Mouse (Mus musculus): ENCODE results near the gene Casp9.

Gene Casp9

GRCm38 (mm10) chr4:141816776-141817655 is 23.6 kb downstream of the Casp9 start:
- Histone ChIP-seq H3K27me3 (ENCODE audit: insufficient read depth, low read length) (peaks cover 8% of the 10 kb centered on the region), H3K36me3 (ENCODE audit: insufficient read depth, low read length) (peaks cover 39% of the 10 kb centered on the region), H3K4me1 (replicated peaks; ENCODE audit: low read depth, low read length) (peaks cover 38% of the 10 kb centered on the region), H3K4me3 (replicated peaks; ENCODE audit: low read length) (no peak overlapping the region), H3K9me3 (ENCODE audit: low read length) (no peaks in the 10 kb centered on the region)
- TF ChIP-seq POU5F1 (IDR thresholded peaks at IDR 0.05; ENCODE audit: borderline replicate concordance, low read length): no peak
- no peak for TF ChIP-seq NANOG (IDR thresholded peaks at IDR 0.05; ENCODE audit: borderline replicate concordance, low read length)
- TF ChIP-seq CTCF (conservative IDR thresholded peaks at IDR 0.05; ENCODE audit: low read length): no peak

GRCm38 (mm10) chr4:141817706-141818105 is 24.3 kb downstream of the Casp9 start:
- Histone ChIP-seq H3K9me3 (ENCODE audit: low read length) (no peaks in the 10 kb centered on the region), H3K36me3 (ENCODE audit: insufficient read depth, low read length) (peaks cover 32% of the 10 kb centered on the region), H3K4me1 (replicated peaks; ENCODE audit: low read depth, low read length) (peaks cover 45% of the 10 kb centered on the region), H3K27me3 (ENCODE audit: insufficient read depth, low read length) (peaks cover 8% of the 10 kb centered on the region), H3K4me3 (replicated peaks; ENCODE audit: low read length) (no peak overlapping the region)
- TF ChIP-seq CTCF (conservative IDR thresholded peaks at IDR 0.05; ENCODE audit: low read length): no peak
- no peak for TF ChIP-seq POU5F1 (IDR thresholded peaks at IDR 0.05; ENCODE audit: borderline replicate concordance, low read length)
- TF ChIP-seq NANOG (IDR thresholded peaks at IDR 0.05; ENCODE audit: borderline replicate concordance, low read length): no peak

GRCm38 (mm10) chr4:141818861-141819260 is 25.4 kb downstream of the Casp9 start:
- H3K4me1 ChIP-seq (replicated peaks; ENCODE audit: low read depth, low read length): peaks cover 52% of the 10 kb centered on the region
- no peaks in the 10 kb centered on the region for H3K9me3 ChIP-seq (ENCODE audit: low read length)
- peaks cover 20% of the 10 kb centered on the region for H3K36me3 ChIP-seq (ENCODE audit: insufficient read depth, low read length)
- H3K4me3 ChIP-seq (replicated peaks; ENCODE audit: low read length): 0 out of 2 replicates have a peak overlapping the region, but pooled peaks have one; percentile 24
- peaks cover 8% of the 10 kb centered on the region for H3K27me3 ChIP-seq (ENCODE audit: insufficient read depth, low read length)
- TF ChIP-seq POU5F1 (IDR thresholded peaks at IDR 0.05; ENCODE audit: borderline replicate concordance, low read length) (no peak), CTCF (conservative IDR thresholded peaks at IDR 0.05; ENCODE audit: low read length) (no peak), NANOG (IDR thresholded peaks at IDR 0.05; ENCODE audit: borderline replicate concordance, low read length) (no peak)

GRCm38 (mm10) chr4:141819316-141819715 is 25.9 kb downstream of the Casp9 start:
- TF ChIP-seq CTCF (conservative IDR thresholded peaks at IDR 0.05; ENCODE audit: low read length) (no peak), NANOG (IDR thresholded peaks at IDR 0.05; ENCODE audit: borderline replicate concordance, low read length) (no peak), POU5F1 (IDR thresholded peaks at IDR 0.05; ENCODE audit: borderline replicate concordance, low read length) (no peak)
- Histone ChIP-seq H3K9me3 (ENCODE audit: low read length) (no peaks in the 10 kb centered on the region), H3K4me3 (replicated peaks; ENCODE audit: low read length) (no peak overlapping the region), H3K36me3 (ENCODE audit: insufficient read depth, low read length) (peaks cover 16% of the 10 kb centered on the region), H3K4me1 (replicated peaks; ENCODE audit: low read depth, low read length) (peaks cover 52% of the 10 kb centered on the region), H3K27me3 (ENCODE audit: insufficient read depth, low read length) (peaks cover 8% of the 10 kb centered on the region)

GRCm38 (mm10) chr4:141821178-141821577 is 27.8 kb downstream of the Casp9 start:
- TF ChIP-seq NANOG (IDR thresholded peaks at IDR 0.05; ENCODE audit: borderline replicate concordance, low read length): no peak
- Histone ChIP-seq H3K4me1 (replicated peaks; ENCODE audit: low read depth, low read length) (peaks cover 55% of the 10 kb centered on the region), H3K4me3 (replicated peaks; ENCODE audit: low read length) (peak overlapping the region; percentile 71), H3K27me3 (ENCODE audit: insufficient read depth, low read length) (peaks cover 8% of the 10 kb centered on the region), H3K9me3 (ENCODE audit: low read length) (no peaks in the 10 kb centered on the region), H3K36me3 (ENCODE audit: insufficient read depth, low read length) (no peaks in the 10 kb centered on the region; the same call in 1 of the 2 replicates)

- peak overlapping the region; percentile 71 for H3K4me3 ChIP-seq (replicated peaks; ENCODE audit: low read length)
- no peaks in the 10 kb centered on the region for H3K9me3 ChIP-seq (ENCODE audit: low read length)
- H3K27me3 ChIP-seq (ENCODE audit: insufficient read depth, low read length): peaks cover 8% of the 10 kb centered on the region
- H3K4me1 ChIP-seq (replicated peaks; ENCODE audit: low read depth, low read length): peaks cover 51% of the 10 kb centered on the region
- TF ChIP-seq NANOG (IDR thresholded peaks at IDR 0.05; ENCODE audit: borderline replicate concordance, low read length) (no peak), POU5F1 (IDR thresholded peaks at IDR 0.05; ENCODE audit: borderline replicate concordance, low read length) (no peak), CTCF (conservative IDR thresholded peaks at IDR 0.05; ENCODE audit: low read length) (peak; percentile 79)
- no peaks in the 10 kb centered on the region for H3K36me3 ChIP-seq (ENCODE audit: insufficient read depth, low read length)
These were observed 28.7 kb downstream of the Casp9 start for GRCm38 (mm10) chr4:141822089-141822488.

- Histone ChIP-seq H3K4me1 (replicated peaks; ENCODE audit: low read depth, low read length) (peaks cover 43% of the 10 kb centered on the region), H3K4me3 (replicated peaks; ENCODE audit: low read length) (no peak overlapping the region), H3K36me3 (ENCODE audit: insufficient read depth, low read length) (no peaks in the 10 kb centered on the region), H3K9me3 (ENCODE audit: low read length) (no peaks in the 10 kb centered on the region), H3K27me3 (ENCODE audit: insufficient read depth, low read length) (peaks cover 8% of the 10 kb centered on the region)
- TF ChIP-seq NANOG (IDR thresholded peaks at IDR 0.05; ENCODE audit: borderline replicate concordance, low read length): no peak
- TF ChIP-seq CTCF (conservative IDR thresholded peaks at IDR 0.05; ENCODE audit: low read length): no peak
- no peak for TF ChIP-seq POU5F1 (IDR thresholded peaks at IDR 0.05; ENCODE audit: borderline replicate concordance, low read length)
These were observed 29.6 kb downstream of the Casp9 start for GRCm38 (mm10) chr4:141822979-141823378.

GRCm38 (mm10) chr4:141826060-141826459 is 32.6 kb downstream of the Casp9 start, which contains the start of gene Cela2a:
Gene Cela2a (minus strand): TSS chr4:141826160.
- Histone ChIP-seq H3K36me3 (ENCODE audit: insufficient read depth, low read length) (no peaks in the 10 kb centered on the region), H3K4me1 (replicated peaks; ENCODE audit: low read depth, low read length) (peaks cover 38% of the 10 kb centered on the region), H3K9me3 (ENCODE audit: low read length) (no peaks in the 10 kb centered on the region), H3K4me3 (replicated peaks; ENCODE audit: low read length) (no peak within 1 kb of the TSS), H3K27me3 (ENCODE audit: insufficient read depth, low read length) (no peaks in the 10 kb centered on the region)
- TF ChIP-seq POU5F1 (IDR thresholded peaks at IDR 0.05; ENCODE audit: borderline replicate concordance, low read length) (no peak), NANOG (IDR thresholded peaks at IDR 0.05; ENCODE audit: borderline replicate concordance, low read length) (no peak), CTCF (conservative IDR thresholded peaks at IDR 0.05; ENCODE audit: low read length) (no peak)
